Mouse (Mus musculus) kidney, postnatal 25 days (tissue): ENCODE data around the gene Kdm4c.
"Not testable (repeated sequence)": the region's sequence is repeated elsewhere in the genome, so short reads cannot be mapped to it uniquely, and the experiment has no call there.

Source experiments
- DNase-seq, 2 experiments: peaks; one replicate each; pipeline ENCODE4 v3.0.0; 2021; ENCODE audit warnings: mixed read lengths in 2 of 2

Gene Kdm4c

GRCm38 (mm10) chr4:74315388-74315787 lies 73.1 kb downstream of the Kdm4c start:
- no peak for DNase-seq

- no peak for DNase-seq
Measured at GRCm38 (mm10) chr4:74319313-74319712, 77.0 kb downstream of the Kdm4c start.

GRCm38 (mm10) chr4:74357479-74357878 lies 115.2 kb downstream of the Kdm4c start:
- DNase-seq, result no peak

GRCm38 (mm10) chr4:74360274-74360673 lies 118.0 kb downstream of the Kdm4c start:
- DNase-seq, result no peak

- no peak for DNase-seq
Measured at GRCm38 (mm10) chr4:74386583-74386982, 144.3 kb downstream of the Kdm4c start.

DNA sequence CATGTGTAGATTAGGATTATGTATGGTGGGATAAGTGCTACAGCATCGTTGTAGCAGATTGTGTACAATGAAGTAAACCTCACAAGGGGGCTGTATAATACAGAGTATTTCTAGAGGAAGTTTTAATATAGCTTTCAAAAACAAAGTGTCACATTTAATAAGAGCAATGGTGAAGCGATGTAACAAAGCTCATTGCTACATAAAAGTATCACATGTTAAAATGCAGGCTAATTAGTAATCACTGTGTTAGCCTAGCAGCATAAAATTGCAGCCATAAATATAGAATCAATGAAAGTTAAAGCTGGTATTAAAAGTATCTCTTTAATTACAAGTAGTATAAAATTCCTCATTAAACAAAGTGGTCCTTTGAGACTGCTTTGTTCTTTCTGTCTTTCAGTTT lies 150.9 kb downstream of the Kdm4c start:
- DNase-seq, result no peak

DNA sequence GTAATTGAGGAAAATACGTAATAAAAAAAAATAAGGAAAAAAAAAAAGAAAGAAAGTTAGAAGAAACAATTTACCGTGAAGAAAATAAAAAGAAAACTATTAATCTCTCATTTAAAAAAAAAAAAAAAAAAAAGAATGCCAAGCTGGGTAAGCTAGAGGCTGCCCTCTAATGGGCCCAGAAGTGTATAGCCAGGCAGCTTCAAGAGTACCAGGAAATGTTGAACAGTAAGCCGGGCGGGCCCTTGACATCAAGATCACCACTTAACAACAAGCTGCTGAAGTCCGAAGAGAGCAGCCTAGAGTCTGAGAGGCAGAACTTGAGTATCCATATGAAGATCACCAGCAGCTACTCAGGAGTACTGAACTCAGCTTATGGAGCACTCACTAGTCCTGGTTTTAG lies 154.3 kb downstream of the Kdm4c start:
- no peak for DNase-seq

GRCm38 (mm10) chr4:74401617-74402313 lies 159.5 kb downstream of the Kdm4c start:
- not testable (repeated sequence) for DNase-seq

DNA sequence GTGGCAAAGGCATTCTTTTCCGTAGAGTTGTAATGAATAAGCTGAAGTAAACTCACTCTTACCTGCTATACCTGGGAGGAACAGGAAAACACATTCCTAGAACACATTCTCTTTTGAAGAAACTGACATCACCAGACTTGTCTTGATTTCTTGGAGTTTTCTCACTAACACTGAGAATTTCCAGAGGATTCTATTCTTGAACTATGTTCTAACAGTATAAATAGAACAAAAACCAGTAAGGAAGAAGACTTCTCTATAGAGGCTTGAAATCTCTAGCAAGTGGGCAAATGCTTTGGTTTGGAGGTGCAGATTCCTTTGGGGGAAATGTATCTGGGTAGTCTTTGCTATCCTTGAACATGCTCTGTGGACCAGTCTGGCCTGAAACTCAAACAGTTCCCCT lies 166.4 kb downstream of the Kdm4c start:
- DNase-seq, result no peak

- no peak for DNase-seq
Measured at GRCm38 (mm10) chr4:74419794-74420193, 177.5 kb downstream of the Kdm4c start.
